Mouse (Mus musculus): ENCODE measurements around the gene Mpped1. TPM values are rescaled to one million over a fixed set of nuclear protein-coding genes. Genes with fewer than 3 reads are reported as not detected.

The Mpped1 gene
- polyA plus RNA-seq, 1 experiment from 2014 or later: 1.8 TPM

GRCm38 (mm10) chr15:83760683-83761082 lies 18.6 kb upstream of the Mpped1 start:
- Histone ChIP-seq H3K36me3 (ENCODE audit: control insufficient read depth, insufficient read depth, low read length) (no peaks in the 10 kb centered on the region), H3K4me2 (replicated peaks; ENCODE audit: low read depth, low read length) (no peak overlapping the region), H3K4me1 (ENCODE audit: control insufficient read depth, insufficient read depth, low read length) (no peaks in the 10 kb centered on the region), H3K9ac (replicated peaks; ENCODE audit: low read depth, low read length) (no peak overlapping the region), H3K9me3 (ENCODE audit: control insufficient read depth, low read depth, low read length) (no peaks in the 10 kb centered on the region), H3K27me3 (ENCODE audit: control insufficient read depth, insufficient read depth, low read length) (no peaks in the 10 kb centered on the region), H3K27ac (ENCODE audit: low read length) (no peak overlapping the region), H3K4me3 (ENCODE audit: low read depth, low read length) (no peak overlapping the region)
- WGBS: 8% methylated on average over 10 of the region's 10 CpGs
- no peak for ATAC-seq (ENCODE audit: insufficient number of reproducible peaks, insufficient read depth, low FRiP score, low read depth)

GRCm38 (mm10) chr15:83761512-83761911 lies 17.8 kb upstream of the Mpped1 start:
- no peaks in the 10 kb centered on the region for H3K36me3 ChIP-seq (ENCODE audit: control insufficient read depth, insufficient read depth, low read length)
- no peak overlapping the region for H3K9ac ChIP-seq (replicated peaks; ENCODE audit: low read depth, low read length)
- H3K9me3 ChIP-seq (ENCODE audit: control insufficient read depth, low read depth, low read length): no peaks in the 10 kb centered on the region
- no peak for ATAC-seq (ENCODE audit: insufficient number of reproducible peaks, insufficient read depth, low FRiP score, low read depth)
- no peaks in the 10 kb centered on the region for H3K4me1 ChIP-seq (ENCODE audit: control insufficient read depth, insufficient read depth, low read length)
- H3K27ac ChIP-seq (ENCODE audit: low read length): no peak overlapping the region
- no peak overlapping the region for H3K4me2 ChIP-seq (replicated peaks; ENCODE audit: low read depth, low read length)
- 87% methylated on average over 13 of the region's 13 CpGs for WGBS
- H3K27me3 ChIP-seq (ENCODE audit: control insufficient read depth, insufficient read depth, low read length): no peaks in the 10 kb centered on the region
- no peak overlapping the region for H3K4me3 ChIP-seq (ENCODE audit: low read depth, low read length)

- 34% methylated on average over 6 of the region's 6 CpGs for WGBS
- Histone ChIP-seq H3K27ac (ENCODE audit: low read length) (no peak overlapping the region), H3K36me3 (ENCODE audit: control insufficient read depth, insufficient read depth, low read length) (no peaks in the 10 kb centered on the region), H3K9me3 (ENCODE audit: control insufficient read depth, low read depth, low read length) (no peaks in the 10 kb centered on the region), H3K4me2 (replicated peaks; ENCODE audit: low read depth, low read length) (no peak overlapping the region), H3K27me3 (ENCODE audit: control insufficient read depth, insufficient read depth, low read length) (no peaks in the 10 kb centered on the region), H3K9ac (replicated peaks; ENCODE audit: low read depth, low read length) (no peak overlapping the region), H3K4me1 (ENCODE audit: control insufficient read depth, insufficient read depth, low read length) (no peaks in the 10 kb centered on the region), H3K4me3 (ENCODE audit: low read depth, low read length) (no peak overlapping the region)
- ATAC-seq (ENCODE audit: insufficient number of reproducible peaks, insufficient read depth, low FRiP score, low read depth): 0 out of 2 replicates have a peak, but pooled peaks have one; percentile 18
Observed at GRCm38 (mm10) chr15:83765388-83766029, 13.8 kb upstream of the Mpped1 start.

- Histone ChIP-seq H3K9ac (replicated peaks; ENCODE audit: low read depth, low read length) (no peak overlapping the region), H3K4me1 (ENCODE audit: control insufficient read depth, insufficient read depth, low read length) (no peaks in the 10 kb centered on the region), H3K27ac (ENCODE audit: low read length) (no peak overlapping the region), H3K4me3 (ENCODE audit: low read depth, low read length) (no peak overlapping the region), H3K27me3 (ENCODE audit: control insufficient read depth, insufficient read depth, low read length) (no peaks in the 10 kb centered on the region), H3K4me2 (replicated peaks; ENCODE audit: low read depth, low read length) (no peak overlapping the region), H3K36me3 (ENCODE audit: control insufficient read depth, insufficient read depth, low read length) (no peaks in the 10 kb centered on the region), H3K9me3 (ENCODE audit: control insufficient read depth, low read depth, low read length) (no peaks in the 10 kb centered on the region)
- WGBS: 75% methylated on average over 8 of the region's 8 CpGs
- ATAC-seq (ENCODE audit: insufficient number of reproducible peaks, insufficient read depth, low FRiP score, low read depth): no peak
Observed at GRCm38 (mm10) chr15:83771346-83772053, 7.8 kb upstream of the Mpped1 start.

GRCm38 (mm10) chr15:83772460-83772859 lies 6.8 kb upstream of the Mpped1 start:
- H3K9ac ChIP-seq (replicated peaks; ENCODE audit: low read depth, low read length): no peak overlapping the region
- no peak for ATAC-seq (ENCODE audit: insufficient number of reproducible peaks, insufficient read depth, low FRiP score, low read depth)
- no peaks in the 10 kb centered on the region for H3K36me3 ChIP-seq (ENCODE audit: control insufficient read depth, insufficient read depth, low read length)

GRCm38 (mm10) chr15:83772953-83773352 lies 6.3 kb upstream of the Mpped1 start:
- Histone ChIP-seq H3K4me1 (ENCODE audit: control insufficient read depth, insufficient read depth, low read length) (no peaks in the 10 kb centered on the region), H3K27me3 (ENCODE audit: control insufficient read depth, insufficient read depth, low read length) (no peaks in the 10 kb centered on the region), H3K36me3 (ENCODE audit: control insufficient read depth, insufficient read depth, low read length) (no peaks in the 10 kb centered on the region), H3K4me2 (replicated peaks; ENCODE audit: low read depth, low read length) (no peak overlapping the region), H3K4me3 (ENCODE audit: low read depth, low read length) (no peak overlapping the region), H3K27ac (ENCODE audit: low read length) (no peak overlapping the region), H3K9me3 (ENCODE audit: control insufficient read depth, low read depth, low read length) (no peaks in the 10 kb centered on the region), H3K9ac (replicated peaks; ENCODE audit: low read depth, low read length) (no peak overlapping the region)
- ATAC-seq (ENCODE audit: insufficient number of reproducible peaks, insufficient read depth, low FRiP score, low read depth): no peak
- WGBS: 87% methylated on average over 4 of the region's 4 CpGs

More at GRCm38 (mm10) chr15:83772460-83772859, 6.8 kb upstream of the Mpped1 start:
- Histone ChIP-seq H3K4me1 (ENCODE audit: control insufficient read depth, insufficient read depth, low read length) (no peaks in the 10 kb centered on the region), H3K27me3 (ENCODE audit: control insufficient read depth, insufficient read depth, low read length) (no peaks in the 10 kb centered on the region), H3K4me2 (replicated peaks; ENCODE audit: low read depth, low read length) (no peak overlapping the region), H3K9me3 (ENCODE audit: control insufficient read depth, low read depth, low read length) (no peaks in the 10 kb centered on the region), H3K4me3 (ENCODE audit: low read depth, low read length) (no peak overlapping the region), H3K27ac (ENCODE audit: low read length) (no peak overlapping the region)
- WGBS: 69% methylated on average over 5 of the region's 5 CpGs

- H3K4me1 ChIP-seq (ENCODE audit: control insufficient read depth, insufficient read depth, low read length): no peaks in the 10 kb centered on the region
- 60% methylated on average over 4 of the region's 4 CpGs for WGBS
- H3K9ac ChIP-seq (replicated peaks; ENCODE audit: low read depth, low read length): no peak overlapping the region
- ATAC-seq (ENCODE audit: insufficient number of reproducible peaks, insufficient read depth, low FRiP score, low read depth): no peak
- peaks cover 11% of the 10 kb centered on the region for H3K27me3 ChIP-seq (ENCODE audit: control insufficient read depth, insufficient read depth, low read length)
- no peak overlapping the region for H3K4me3 ChIP-seq (ENCODE audit: low read depth, low read length)
- H3K36me3 ChIP-seq (ENCODE audit: control insufficient read depth, insufficient read depth, low read length): no peaks in the 10 kb centered on the region
- no peaks in the 10 kb centered on the region for H3K9me3 ChIP-seq (ENCODE audit: control insufficient read depth, low read depth, low read length)
- H3K27ac ChIP-seq (ENCODE audit: low read length): no peak overlapping the region
- no peak overlapping the region for H3K4me2 ChIP-seq (replicated peaks; ENCODE audit: low read depth, low read length)
Observed at GRCm38 (mm10) chr15:83774922-83775321, 4.3 kb upstream of the Mpped1 start.

GRCm38 (mm10) chr15:83776265-83777000 lies 2.8 kb upstream of the Mpped1 start:
- WGBS: 80% methylated on average over 6 of the region's 6 CpGs
- Histone ChIP-seq H3K9ac (replicated peaks; ENCODE audit: low read depth, low read length) (no peak overlapping the region), H3K36me3 (ENCODE audit: control insufficient read depth, insufficient read depth, low read length) (no peaks in the 10 kb centered on the region), H3K27me3 (ENCODE audit: control insufficient read depth, insufficient read depth, low read length) (peaks cover 24% of the 10 kb centered on the region), H3K27ac (ENCODE audit: low read length) (no peak overlapping the region), H3K4me3 (ENCODE audit: low read depth, low read length) (no peak overlapping the region), H3K9me3 (ENCODE audit: control insufficient read depth, low read depth, low read length) (no peaks in the 10 kb centered on the region), H3K4me2 (replicated peaks; ENCODE audit: low read depth, low read length) (no peak overlapping the region), H3K4me1 (ENCODE audit: control insufficient read depth, insufficient read depth, low read length) (no peaks in the 10 kb centered on the region)
- no peak for ATAC-seq (ENCODE audit: insufficient number of reproducible peaks, insufficient read depth, low FRiP score, low read depth)

All from stomach, embryonic 14.5 days (tissue).